Mouse (Mus musculus) lung, adult 2 months (tissue): ENCODE measurements around the gene Rps6kb1. TPM values are rescaled to one million over a fixed set of nuclear protein-coding genes. Genes with fewer than 3 reads are reported as not detected.
"Not testable (repeated sequence)": the region's sequence is repeated elsewhere in the genome, so short reads cannot be mapped to it uniquely, and the experiment has no call there.

Experiments
- DNase-seq: peaks from one replicate; pipeline ENCODE4 v3.0.0; 2022
- H3K4me1 ChIP-seq: fragments of 200-500 bp; 2 replicates; pipeline ENCODE4 v1.6.1; 2011; ENCODE audit warnings: low read length; ENCODE audit not compliant: control insufficient read depth, insufficient read depth
- H3K4me3 ChIP-seq: fragments of 200-500 bp; replicated peaks from 2 replicates; pipeline ENCODE3; 2011; ENCODE audit warnings: low read depth, mild to moderate bottlenecking, control low read depth, low read length; ENCODE audit errors: extremely low read depth
- CTCF ChIP-seq: fragments of 200-500 bp; IDR thresholded peaks from 2 replicates; pipeline ENCODE4 v1.5.1; 2011; ENCODE audit warnings: mild to moderate bottlenecking, low read length, control low read depth; ENCODE audit not compliant: insufficient read depth
- POLR2A ChIP-seq: fragments of 200-500 bp; IDR thresholded peaks from 2 replicates; pipeline ENCODE4 v1.6.1; 2011; ENCODE audit warnings: low read depth, mild to moderate bottlenecking, control low read depth, low read length, borderline replicate concordance; ENCODE audit errors: extremely low read depth
- WGBS: fragments of 180-500 bp; shearing (Covaris S2); methylation state at CpG from one replicate; pipeline ENCODE4 v1.1.7; 2018; 5-methylcytosine and 5-hydroxymethylcytosine counted together
- polyA plus RNA-seq: library from polyadenylated mRNA; depleted of rRNA; stranded (reverse); fragments of >200 nt; gene quantifications from 2 replicates; pipeline ENCODE4 v1.2.3, GENCODE M21; 2012; rRNA removed

The Rps6kb1 gene
- polyA plus RNA-seq, 1 experiment, result 7.4 TPM

DNA sequence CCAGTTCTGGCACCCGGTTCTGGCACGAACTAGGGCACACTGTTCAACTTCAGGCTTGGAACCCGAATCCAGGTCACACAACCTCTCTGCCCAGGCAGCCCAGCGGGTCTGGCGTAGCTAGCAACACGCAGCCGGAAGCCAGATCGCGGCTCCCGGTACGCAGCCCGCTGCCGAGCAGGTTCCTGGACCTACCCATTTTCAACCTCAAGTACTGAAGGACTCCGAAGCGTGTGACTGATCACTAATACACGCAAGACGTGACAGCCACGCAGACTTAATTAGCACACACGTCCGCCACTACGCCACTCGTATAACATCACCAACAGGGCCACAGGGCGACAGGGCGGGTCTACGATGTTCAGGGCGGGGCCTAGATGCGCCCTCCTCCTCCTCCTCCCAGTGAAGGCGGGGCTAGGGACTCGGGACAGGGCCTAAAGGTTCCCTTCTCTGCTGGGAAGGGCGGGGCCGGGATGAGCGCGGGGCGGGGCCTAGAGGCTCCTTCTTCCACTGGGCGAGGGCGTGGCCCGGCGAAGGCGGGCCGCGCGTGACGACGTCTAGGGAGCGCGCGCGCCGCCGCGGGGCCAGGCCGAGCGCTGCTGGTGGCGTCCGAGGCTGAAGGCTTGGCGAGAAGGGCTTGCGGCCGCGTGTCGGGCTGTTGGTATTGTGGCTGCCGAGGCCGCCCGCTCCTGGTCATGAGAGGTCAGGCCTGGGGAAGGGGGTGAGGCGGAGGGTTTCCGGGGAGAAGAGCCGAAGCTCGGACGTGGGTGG lies 60.3 kb downstream of the Rps6kb1 start, which contains the start of gene Rnft1:
Gene Rnft1, plus strand, starts transcription at position 557 of the 768 bp plus-strand sequence.
- 0 out of 2 replicates have a peak, but pooled peaks cover 2% of the 10 kb centered on the region for H3K4me1 ChIP-seq
- under 1% methylated on average over 68 of the region's 68 CpGs for WGBS
- TF ChIP-seq POLR2A, result peak; percentile 96
- no peak for TF ChIP-seq CTCF
- DNase-seq, result peak; percentile 98
- H3K4me3 ChIP-seq, result peak within 1 kb of the TSS; percentile 84

DNA sequence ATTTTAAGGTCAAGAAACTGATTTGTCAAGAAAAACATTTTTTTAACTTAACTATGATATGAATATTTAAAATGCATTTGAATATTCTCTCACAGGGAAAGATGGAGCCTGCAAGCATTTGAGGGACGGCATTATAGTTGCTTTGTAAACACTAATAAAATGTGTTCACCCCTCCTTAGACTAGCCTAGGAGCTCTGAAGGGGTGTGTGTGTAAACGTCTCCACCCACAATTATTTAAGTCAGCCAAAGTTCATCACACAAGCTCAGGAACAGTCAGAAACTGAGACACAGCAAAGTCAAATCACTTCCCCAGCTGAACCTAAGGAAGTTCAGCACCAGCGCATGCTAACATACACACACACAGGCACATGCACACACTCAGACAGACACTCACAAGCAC lies 71.0 kb downstream of the Rps6kb1 start:
- DNase-seq, result no peak
- no peak overlapping the region for H3K4me3 ChIP-seq
- TF ChIP-seq POLR2A, result no peak
- TF ChIP-seq CTCF, result no peak
- WGBS, result 16% methylated on average over 3 of the region's 3 CpGs
- peaks cover 4% of the 10 kb centered on the region for H3K4me1 ChIP-seq

DNA sequence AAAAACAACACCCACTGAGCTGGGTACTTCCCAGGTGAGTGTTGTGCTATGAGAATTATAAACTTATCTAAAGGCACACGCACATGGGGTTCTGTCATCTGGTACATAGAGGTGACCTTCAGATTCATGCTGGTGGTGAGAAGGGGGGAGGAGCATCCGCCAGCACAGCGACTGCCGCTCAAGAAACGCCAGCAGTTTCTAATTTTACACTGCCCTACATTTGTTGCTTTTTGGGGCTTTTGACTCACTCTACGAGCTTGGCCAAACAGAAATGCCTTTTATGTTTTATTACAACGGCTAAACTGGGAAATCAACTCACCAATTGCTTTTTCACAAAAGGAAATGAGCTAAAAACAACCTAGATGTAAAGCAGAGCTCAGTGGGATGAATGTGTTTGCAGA lies 71.8 kb downstream of the Rps6kb1 start:
- no peak for DNase-seq
- Histone ChIP-seq H3K4me3 (no peak overlapping the region), H3K4me1 (peaks cover 4% of the 10 kb centered on the region)
- 9% methylated on average over 7 of the region's 7 CpGs for WGBS
- TF ChIP-seq POLR2A, result no peak
- no peak for TF ChIP-seq CTCF

DNA sequence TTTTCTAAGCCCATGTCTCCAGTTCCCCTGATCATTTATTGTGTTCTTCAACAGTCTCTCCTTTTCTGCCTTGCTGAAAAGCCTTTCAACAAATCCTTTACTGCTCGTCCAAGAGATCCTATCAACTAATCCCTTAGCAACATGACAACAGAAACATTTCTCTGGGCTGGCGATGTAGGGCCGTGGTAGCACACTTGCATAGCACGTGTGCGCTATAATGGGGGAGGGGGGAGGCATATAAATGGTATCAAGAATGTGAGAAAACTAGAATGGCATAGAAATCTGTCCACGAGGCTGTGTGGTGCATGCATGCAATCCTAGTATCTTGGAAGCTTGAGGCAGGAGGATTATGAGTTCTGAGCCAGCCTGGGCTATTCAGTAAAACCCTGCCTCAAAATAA lies 72.8 kb downstream of the Rps6kb1 start:
- H3K4me3 ChIP-seq, result no peak overlapping the region
- no peak for DNase-seq
- 57% methylated on average over 6 of the region's 6 CpGs for WGBS
- TF ChIP-seq POLR2A, result no peak
- no peak for TF ChIP-seq CTCF
- peaks cover 4% of the 10 kb centered on the region for H3K4me1 ChIP-seq

DNA sequence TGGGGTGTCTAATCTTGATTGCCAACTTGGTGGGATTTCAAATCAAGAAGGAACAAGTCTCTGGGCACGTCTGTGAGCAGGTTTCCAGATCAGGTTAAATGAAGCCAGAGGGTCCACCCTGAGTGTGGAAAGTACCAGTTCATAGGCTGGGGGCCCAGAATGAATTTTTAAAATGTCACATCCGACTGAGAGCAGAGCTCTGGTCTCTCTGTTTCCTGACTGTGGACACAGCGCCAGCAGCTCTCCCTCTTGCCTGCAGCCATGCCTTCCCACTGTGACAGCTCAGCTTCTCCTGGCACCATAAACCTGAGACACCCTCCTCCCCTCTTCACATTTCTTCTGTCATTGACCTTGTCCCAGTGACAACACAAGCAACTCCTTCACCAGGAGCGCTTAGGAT lies 75.6 kb downstream of the Rps6kb1 start:
- WGBS, result 68% methylated on average over 4 of the region's 4 CpGs
- H3K4me3 ChIP-seq, result no peak overlapping the region

DNA sequence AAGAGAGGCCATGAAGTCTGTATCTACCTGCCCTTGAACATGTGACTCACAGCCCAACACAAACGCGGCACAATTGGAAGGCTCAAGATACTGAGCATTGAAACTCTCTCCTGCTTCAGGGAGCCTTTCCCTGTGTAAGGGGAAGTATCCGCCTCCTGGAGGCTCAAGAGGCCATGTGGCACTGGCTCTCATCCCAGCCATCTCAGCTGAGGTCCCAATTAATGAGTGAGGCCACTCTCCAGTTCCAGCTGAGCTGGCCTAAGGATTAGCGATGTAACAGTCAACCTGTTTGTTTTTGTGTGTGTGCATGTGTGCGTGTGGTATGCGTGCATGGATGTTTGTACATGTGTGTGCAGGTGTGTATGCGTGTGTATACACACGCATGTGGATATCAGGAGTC lies 76.3 kb downstream of the Rps6kb1 start:
- peaks cover 2% of the 10 kb centered on the region for H3K4me1 ChIP-seq
- TF ChIP-seq CTCF, result no peak
- no peak for TF ChIP-seq POLR2A
- 67% methylated on average over 8 of the region's 8 CpGs for WGBS
- no peak overlapping the region for H3K4me3 ChIP-seq
- DNase-seq, result peak; percentile 15

More for the DNA sequence above, 75.6 kb downstream of the Rps6kb1 start:
- DNase-seq, result no peak
- TF ChIP-seq POLR2A, result no peak
- TF ChIP-seq CTCF, result no peak
- peaks cover 4% of the 10 kb centered on the region for H3K4me1 ChIP-seq

DNA sequence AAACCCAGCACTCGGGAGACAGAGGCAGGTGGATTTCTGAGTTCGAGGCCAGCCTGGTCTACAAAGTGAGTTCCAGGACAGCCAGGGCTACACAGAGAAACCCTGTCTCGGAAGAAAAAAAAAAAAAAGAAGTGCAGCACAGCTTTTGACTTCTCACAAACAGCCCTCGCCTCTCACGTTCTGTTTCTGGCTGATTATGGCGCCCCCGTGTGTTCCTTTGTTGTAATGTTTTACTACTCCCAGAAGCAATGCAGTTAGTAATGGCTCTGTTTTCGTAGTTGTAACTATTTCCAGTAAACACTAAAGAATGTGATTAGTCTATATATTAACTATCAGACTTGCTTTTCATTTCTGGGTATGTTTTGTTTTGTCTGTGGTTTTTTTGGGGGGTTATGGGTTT lies 80.3 kb downstream of the Rps6kb1 start:
- TF ChIP-seq CTCF, result peak; percentile 66
- DNase-seq, result peak; percentile 34
- not testable (repeated sequence) for H3K4me3 ChIP-seq, H3K4me1 ChIP-seq
- 13% methylated on average over 8 of the region's 8 CpGs for WGBS

DNA sequence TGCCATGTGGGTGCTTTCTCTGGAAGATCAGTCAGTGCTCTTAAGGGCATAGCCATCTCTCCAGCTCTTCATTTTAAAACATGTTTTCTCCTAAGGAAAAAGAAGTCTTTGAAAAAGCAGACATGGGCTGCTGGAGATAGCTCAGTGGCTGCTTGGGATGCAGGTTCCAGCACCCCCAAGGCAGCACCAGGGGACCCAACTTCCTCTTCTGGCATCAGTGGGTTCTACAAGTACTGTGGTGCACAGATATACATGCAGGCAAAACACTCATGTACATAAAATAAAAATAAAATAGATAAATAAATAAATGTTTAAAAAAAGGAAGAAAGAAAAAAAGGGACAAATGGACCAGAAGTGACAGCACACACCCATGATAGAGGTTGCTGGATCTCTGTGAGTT lies 82.0 kb downstream of the Rps6kb1 start:
- TF ChIP-seq CTCF (no peak), POLR2A (no peak)
- no peak for DNase-seq
- H3K4me3 ChIP-seq, result no peak overlapping the region

DNA sequence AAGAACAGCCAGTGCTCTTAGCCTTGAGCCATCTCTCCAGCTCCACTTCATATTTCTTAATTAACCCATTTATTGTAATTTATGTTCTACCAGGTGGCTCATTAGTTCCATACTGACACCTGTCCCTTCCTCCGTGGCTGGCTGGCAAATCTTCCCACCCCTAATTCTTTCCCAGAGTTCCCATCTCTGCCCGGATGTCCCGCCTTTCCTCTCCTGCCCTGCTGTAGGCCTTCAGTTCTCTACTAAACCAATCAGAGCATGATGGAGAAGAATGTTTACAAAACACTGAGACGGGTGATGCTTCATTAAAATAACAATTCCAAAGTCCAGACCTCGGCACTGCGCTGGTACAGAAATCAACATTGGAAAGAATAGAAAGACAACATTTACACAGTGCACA lies 85.7 kb downstream of the Rps6kb1 start:
- Histone ChIP-seq H3K4me1 (no peaks in the 10 kb centered on the region), H3K4me3 (no peak overlapping the region)
- WGBS, result 84% methylated on average over 6 of the region's 6 CpGs
- no peak for DNase-seq
- TF ChIP-seq POLR2A, result no peak

More for the DNA sequence above, 82.0 kb downstream of the Rps6kb1 start:
- H3K4me1 ChIP-seq, result no peaks in the 10 kb centered on the region

DNA sequence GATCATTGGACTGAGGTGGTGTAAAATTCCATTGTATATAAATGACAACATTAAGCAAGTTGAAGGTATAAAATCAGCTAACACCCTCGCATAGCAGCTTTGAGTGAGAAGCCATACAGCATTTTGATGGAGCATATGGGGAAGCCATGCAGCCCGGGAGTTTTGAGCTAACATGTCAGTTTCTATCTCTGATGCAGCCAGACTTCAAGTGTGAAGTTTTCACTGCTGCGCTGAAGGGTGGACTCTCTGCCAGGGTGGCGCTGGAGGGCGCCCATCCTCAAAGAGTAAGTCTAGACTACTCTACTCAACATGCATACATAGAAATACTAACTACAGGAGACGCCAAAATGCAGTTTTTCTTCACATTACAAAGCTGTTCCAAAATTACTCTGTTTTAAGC lies 87.1 kb downstream of the Rps6kb1 start:
- DNase-seq, result no peak
- 81% methylated on average over 6 of the region's 6 CpGs for WGBS
- no peak for TF ChIP-seq POLR2A
- TF ChIP-seq CTCF, result no peak
- no peaks in the 10 kb centered on the region for H3K4me1 ChIP-seq
- H3K4me3 ChIP-seq, result no peak overlapping the region

DNA sequence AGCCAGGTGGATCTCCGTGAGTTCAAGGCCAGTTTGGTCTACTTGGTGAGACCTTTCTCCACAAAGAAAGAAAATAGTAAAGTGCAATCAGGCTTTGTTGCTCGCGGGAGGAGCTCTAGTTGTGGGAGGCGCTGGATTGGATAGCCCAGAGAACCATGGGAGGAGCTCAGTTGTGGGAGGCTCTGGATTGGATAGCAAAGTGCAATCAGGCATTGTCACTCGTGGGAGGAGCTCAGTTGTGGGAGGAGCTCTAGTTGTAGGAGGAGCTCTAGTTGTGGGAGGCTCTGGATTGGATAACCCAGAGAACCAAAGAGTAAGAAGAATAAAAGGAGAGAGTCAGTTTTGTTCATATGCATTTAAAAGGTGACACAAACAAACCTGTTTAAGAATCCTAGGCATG lies 90.6 kb downstream of the Rps6kb1 start:
- DNase-seq, result no peak
- TF ChIP-seq CTCF (no peak), POLR2A (no peak)
- WGBS, result 89% methylated on average over 5 of the region's 5 CpGs
- no peak overlapping the region for H3K4me3 ChIP-seq
- H3K4me1 ChIP-seq, result no peaks in the 10 kb centered on the region

Other genes starting within 250 kb of the Rps6kb1 start
- gene Med13, start 187.2 kb downstream of the Rps6kb1 start, polyA plus RNA-seq, result 15.3 and 22.8 TPM in 2 replicates
- gene Rnft1, start 60.1 kb downstream of the Rps6kb1 start, polyA plus RNA-seq, result 4.1 and 4.4 TPM in 2 replicates
- 2.6 and 4.0 TPM in 2 replicates for gene Tubd1, start 186 bp upstream of the Rps6kb1 start, polyA plus RNA-seq
- gene Vmp1, start 139.0 kb upstream of the Rps6kb1 start, polyA plus RNA-seq, result 41.0 and 65.3 TPM in 2 replicates
- gene Ptrh2, start 139.2 kb upstream of the Rps6kb1 start, polyA plus RNA-seq, result 2.2 and 3.8 TPM in 2 replicates
- gene Cltc, start 212.8 kb upstream of the Rps6kb1 start, polyA plus RNA-seq, result 63.0 and 84.5 TPM in 2 replicates